Mouse (Mus musculus) urinary bladder, adult 2 months (tissue): ENCODE measurements around the gene Pnpla2. TPM values are rescaled to one million over a fixed set of nuclear protein-coding genes. Genes with fewer than 3 reads are reported as not detected.
A peak's percentile ranks its signal among the peaks of the same experiment; 100 is the strongest.

Source experiments
- DNase-seq: peaks from one replicate; pipeline ENCODE4 v3.0.0; 2022; ENCODE audit warnings: low spot score
- polyA plus RNA-seq: library from polyadenylated mRNA; depleted of rRNA; stranded (reverse); fragments of >200 nt; gene quantifications from 2 replicates; pipeline ENCODE4 v1.2.3, GENCODE M21; 2012

Gene Pnpla2
- polyA plus RNA-seq, 1 experiment = 108 TPM

DNA sequence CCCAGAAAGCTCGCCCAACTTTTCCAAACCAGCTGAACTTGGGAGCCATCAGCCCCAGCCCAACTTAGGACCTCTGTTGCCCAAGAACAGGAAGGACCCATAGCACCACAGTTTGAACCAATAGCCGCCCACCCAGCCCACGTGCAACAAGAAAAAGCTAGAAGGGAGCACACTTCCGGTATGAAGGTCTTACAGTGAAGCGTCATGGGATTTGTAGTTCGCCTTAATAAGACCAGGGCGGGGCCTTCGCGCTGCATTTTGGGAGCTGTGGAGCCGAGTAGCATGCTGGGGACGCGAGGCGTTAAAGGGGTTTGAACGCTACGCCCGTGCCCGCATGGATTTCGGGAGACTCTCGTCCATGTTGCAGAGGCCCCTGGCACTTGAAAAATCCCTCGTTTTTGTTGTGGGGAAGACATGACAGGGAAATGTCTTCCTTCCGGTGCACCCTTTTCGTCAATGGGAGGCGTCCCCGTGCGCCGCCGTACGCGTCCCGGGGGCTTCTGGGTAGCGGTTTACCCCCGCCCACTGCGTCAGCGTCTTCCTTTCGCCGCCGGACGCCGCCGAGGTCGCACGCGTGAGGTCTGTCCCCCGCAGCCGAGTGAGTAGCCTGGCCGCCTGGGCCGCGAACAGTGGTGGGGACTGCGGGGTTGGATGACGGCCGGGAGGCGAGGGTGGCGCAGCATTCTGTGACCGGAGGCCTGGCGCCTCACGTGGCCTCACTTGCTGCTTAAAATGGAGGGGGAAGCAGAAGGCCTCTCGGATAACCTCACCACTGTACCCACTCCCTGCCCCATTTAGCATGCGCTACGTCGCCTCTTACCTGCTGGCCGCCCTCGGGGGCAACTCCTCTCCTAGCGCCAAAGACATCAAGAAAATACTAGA lies 7.6 kb upstream of the Pnpla2 start, which contains the start of gene Rplp2:
Rplp2 (plus strand) TSS at position 261 of the 882 bp plus-strand sequence.
- DNase-seq = peak; percentile 94

DNA sequence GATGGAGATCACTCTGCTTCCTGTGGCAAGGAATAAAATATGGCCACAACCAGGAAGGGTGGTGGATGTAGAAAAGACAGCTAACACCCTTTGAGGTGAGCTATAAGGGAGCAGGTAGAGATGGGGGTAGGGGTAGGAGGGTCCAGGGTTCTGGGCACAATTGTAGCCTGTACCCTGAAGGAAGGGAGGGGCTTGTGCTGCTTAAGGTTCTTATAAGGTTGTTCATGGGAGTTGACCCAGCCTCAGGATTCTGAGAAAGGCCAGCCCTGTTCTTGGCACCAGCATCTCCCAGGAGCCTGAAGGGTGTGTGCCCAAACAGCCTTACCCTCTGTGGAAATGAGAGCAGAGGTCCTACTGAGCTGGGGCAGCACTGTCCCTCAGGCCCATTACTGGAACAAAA lies 3.1 kb upstream of the Pnpla2 start:
- no peak for DNase-seq

DNA sequence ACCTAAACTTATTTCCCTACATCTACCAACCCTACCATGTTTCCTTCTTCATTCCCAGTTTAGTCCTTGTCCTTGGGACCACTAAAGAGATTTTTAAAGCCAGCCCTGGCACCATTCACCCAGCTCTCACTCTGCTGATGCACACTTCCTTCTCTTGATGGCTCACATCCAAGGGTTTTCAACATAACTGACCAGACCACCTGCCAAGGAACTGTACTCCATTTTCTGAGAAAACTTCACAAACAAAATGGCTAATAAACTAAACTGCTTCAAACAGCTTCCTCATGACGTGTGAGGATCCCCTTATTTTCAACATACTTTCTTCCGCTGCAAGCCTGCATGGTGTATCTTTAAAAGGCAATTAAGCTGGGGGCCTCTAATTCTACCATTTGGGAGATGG lies 1.4 kb upstream of the Pnpla2 start:
- DNase-seq = no peak

DNA sequence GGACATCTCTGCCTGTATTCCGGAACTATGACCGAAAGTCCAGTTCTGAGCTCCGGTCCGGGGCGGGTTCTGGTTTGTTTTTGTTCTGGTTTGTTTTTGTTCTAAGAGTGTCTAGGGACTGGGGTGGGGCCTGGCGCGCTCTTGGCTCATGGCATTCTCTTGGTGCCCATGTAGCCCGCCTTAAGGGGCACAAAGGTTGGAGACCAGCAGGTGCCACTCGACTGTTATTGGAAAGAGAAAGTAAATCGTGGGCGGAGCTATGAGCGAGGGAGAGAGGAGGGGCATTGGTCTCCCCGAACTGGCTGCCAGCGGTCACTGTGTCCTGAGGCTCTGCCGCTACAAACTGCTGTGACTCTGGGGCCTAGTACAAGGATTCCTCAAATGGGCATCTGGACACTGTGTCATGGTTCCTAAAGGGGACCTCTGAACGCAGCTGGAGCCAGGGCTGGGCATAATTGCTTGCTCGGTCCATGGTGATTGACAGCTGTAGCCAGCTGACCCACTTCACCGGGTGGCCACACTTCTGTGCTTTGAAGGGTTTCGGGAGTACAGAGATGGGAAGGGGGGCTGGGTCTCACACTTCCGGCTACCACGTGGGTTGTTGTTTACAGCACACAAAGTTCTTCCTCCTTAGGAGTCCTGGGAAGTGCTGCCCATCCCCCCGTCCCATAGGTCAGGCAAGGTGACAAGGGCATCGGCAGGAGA lies 764 bp downstream of the Pnpla2 start:
- peak; percentile 63 for DNase-seq

DNA sequence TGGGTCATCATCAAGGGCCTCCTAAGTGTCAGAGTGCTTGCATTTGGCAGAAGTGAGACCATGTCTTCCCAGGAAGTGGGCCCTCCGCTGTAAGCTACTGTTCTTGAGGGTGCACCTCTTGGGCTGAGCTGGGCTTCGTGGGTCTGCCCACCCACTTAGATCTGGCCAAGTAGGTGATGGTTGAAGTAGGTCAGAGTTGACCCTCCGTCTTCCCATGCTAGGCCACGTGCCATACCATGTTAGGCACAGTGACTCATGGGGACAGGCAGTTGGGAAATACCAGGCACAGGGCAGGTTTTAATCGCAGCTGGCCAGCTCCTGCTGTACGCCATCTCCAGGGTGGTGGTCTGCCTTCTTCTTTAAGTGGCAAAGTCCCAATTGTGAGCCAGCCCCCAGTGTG lies 1.7 kb downstream of the Pnpla2 start:
- peak; percentile 30 for DNase-seq

DNA sequence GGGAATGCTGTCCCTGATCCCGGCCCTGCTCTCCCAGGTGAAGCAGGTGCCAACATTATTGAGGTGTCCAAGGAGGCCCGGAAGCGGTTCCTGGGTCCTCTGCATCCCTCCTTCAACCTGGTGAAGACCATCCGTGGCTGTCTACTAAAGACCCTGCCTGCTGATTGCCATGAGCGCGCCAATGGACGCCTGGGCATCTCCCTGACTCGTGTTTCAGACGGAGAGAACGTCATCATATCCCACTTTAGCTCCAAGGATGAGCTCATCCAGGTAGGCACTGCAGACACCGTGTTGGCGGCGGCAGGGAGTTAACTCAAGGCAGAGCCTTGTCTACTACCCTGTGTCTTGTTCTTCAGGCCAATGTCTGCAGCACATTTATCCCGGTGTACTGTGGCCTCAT lies 2.2 kb downstream of the Pnpla2 start:
- no peak for DNase-seq

DNA sequence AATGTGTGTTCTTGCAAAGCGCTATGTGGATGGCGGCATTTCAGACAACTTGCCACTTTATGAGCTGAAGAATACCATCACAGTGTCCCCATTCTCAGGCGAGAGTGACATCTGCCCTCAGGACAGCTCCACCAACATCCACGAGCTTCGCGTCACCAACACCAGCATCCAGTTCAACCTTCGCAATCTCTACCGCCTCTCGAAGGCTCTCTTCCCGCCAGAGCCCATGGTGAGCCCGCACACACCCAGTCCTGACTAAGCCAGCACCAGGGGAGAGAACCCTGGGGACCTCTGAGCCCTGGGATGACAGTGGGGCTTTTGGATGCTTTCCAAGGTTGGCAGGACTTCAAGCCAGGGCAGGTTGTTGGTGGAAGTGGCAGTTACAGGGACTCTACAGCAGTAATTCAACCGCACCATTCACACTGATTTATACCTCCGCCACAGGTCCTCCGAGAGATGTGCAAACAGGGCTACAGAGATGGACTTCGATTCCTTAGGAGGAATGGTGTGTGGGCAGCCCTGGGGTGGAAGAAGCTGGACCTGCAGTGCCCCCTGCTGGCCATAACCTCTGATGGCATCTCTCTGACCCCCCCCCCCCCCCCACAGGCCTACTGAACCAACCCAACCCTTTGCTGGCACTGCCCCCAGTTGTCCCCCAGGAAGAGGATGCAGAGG lies 3.1 kb downstream of the Pnpla2 start:
- DNase-seq = peak; percentile 23

DNA sequence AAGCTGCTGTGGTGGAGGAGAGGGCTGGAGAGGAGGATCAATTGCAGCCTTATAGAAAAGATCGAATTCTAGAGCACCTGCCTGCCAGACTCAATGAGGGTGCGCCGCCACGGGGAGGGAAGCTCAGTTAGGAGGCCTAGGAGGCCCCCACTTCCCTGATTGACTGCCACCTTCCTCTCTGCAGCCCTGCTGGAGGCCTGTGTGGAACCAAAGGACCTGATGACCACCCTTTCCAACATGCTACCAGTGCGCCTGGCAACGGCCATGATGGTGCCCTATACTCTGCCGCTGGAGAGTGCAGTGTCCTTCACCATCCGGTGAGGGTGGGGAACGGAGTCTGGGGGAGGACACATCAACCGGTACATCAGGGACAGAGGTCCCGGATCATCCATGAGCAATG lies 3.7 kb downstream of the Pnpla2 start:
- DNase-seq = no peak

DNA sequence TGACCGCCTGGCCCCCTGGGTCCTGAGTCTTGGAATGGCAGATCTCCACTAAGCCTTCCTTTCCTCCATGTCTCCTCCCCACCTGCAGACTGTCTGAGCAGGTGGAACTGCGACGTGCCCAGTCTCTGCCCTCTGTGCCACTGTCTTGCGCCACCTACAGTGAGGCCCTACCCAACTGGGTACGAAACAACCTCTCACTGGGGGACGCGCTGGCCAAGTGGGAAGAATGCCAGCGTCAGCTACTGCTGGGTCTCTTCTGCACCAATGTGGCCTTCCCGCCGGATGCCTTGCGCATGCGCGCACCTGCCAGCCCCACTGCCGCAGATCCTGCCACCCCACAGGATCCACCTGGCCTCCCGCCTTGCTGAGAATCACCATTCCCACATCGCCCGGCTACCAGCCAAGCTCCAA lies 4.3 kb downstream of the Pnpla2 start:
- DNase-seq = no peak

DNA sequence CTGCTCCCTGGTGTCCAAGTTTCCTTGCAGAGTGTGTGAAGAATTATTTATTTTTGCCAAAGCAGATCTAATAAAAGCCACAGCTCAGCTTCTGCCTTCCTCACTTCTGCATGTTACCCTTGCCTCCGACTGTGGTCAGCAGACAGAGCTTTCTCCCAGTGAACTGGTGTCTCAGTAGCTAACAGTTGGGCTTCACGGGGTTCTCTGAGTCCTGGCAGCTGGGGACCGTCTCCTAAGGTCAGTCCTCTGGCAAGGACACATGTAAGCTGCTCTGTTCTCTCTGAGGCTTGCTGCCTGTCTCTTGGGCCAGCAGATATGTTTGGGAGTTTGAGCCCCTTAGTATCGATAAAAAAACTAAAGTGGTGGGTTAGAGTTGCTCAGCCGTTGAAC lies 5.0 kb downstream of the Pnpla2 start:
- no peak for DNase-seq

DNA sequence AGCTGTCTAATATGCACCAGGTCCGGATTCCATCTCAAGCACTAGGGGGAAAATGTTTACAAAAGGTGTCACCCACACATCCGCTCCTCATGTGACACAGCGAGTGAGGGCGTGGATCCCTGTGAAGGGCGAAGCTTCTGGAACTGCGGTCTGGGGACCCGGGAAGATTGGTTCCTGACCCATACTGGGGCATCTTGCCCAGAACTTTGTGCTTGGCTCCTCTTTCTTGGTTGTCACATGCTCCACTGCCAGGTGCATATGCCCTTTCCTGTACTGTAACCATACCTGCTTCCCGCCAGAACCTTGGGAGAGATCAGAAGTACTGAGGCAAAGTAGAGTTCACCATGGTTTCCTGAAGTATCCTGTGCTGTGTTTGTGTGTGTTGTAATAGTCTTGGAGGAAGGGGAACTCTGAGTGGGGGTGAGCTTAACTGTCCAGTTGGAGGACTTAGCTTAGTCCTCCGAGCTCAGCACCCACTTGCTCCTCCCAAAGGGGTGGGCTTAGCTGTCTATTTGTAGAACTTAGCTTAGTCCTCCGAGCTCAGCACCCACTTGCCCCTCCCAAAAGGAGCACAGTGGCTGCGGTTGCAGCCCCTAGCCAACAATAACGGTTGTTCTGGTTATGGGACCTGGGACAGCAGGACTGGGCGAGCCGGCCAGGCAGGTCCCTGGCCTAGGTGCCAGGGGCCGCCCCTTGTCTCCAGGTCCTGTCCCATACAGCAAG lies 5.6 kb downstream of the Pnpla2 start, which contains the start of gene Cracr2b:
Cracr2b (plus strand) TSS at position 704 of the 723 bp plus-strand sequence.
- no peak for DNase-seq

DNA sequence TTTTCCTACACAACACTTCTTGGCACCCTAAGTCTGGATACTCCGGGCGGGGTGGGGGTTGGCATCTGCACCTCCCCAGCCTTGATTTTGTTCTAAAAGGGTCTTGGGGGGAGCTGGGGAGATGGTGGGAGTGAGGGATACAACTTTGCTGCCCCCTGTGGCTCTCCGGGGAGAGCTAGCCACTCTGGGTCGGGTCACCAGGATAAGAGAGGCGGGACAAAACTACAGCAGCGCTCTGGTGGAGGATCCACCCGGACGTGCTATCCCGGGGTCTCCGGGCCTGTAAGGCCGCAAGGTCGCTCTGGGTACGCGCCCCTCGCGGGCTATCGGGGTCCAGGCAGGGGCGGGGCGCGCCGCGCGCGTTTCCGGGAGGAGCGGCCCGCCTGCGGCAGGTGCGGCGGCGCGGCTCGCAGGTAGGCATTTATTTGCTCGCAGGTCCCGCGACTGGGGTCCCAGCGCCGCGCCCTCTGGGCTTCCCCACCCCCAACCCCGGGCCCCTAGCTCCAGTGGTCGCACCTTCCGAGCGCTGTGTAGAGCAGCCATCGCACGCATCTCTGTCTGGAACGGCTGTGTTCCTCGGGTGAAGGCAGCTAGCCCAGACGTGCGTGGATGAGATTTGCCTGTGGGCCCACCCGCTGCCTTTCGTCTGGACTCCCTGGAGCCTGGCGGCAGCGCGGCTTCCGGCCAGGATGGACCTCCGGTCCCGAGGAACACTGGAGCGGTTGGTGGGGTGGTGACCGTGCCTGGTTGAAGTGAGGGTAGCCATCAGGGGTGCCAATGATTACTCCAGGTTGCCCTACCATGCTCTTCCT lies 6.7 kb downstream of the Pnpla2 start:
- peak; percentile 24 for DNase-seq

DNA sequence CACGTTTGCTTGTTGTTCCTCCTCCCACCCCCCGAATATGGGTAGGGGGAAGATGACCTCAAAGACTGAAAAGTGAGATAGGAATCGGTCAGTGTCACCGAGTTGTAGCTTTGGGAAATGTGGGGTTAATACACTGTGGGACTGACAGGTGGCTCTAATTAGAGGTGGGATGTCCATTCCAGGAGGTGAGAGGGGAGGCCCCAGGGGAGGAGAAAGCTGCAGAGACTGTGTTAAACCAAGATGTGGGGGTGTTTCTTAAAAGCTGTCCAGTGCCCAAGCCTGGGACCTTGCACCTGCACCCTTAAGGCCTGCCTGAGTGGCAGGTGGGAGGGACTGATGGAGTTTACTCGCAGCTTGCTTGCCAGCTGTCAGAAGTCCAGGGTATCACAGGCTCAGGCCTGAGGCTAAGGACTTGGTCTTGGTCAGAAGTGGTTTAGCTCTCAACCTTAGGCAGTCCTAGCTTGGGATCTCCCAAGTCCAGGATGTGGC lies 7.4 kb downstream of the Pnpla2 start:
- peak; percentile 26 for DNase-seq

DNA sequence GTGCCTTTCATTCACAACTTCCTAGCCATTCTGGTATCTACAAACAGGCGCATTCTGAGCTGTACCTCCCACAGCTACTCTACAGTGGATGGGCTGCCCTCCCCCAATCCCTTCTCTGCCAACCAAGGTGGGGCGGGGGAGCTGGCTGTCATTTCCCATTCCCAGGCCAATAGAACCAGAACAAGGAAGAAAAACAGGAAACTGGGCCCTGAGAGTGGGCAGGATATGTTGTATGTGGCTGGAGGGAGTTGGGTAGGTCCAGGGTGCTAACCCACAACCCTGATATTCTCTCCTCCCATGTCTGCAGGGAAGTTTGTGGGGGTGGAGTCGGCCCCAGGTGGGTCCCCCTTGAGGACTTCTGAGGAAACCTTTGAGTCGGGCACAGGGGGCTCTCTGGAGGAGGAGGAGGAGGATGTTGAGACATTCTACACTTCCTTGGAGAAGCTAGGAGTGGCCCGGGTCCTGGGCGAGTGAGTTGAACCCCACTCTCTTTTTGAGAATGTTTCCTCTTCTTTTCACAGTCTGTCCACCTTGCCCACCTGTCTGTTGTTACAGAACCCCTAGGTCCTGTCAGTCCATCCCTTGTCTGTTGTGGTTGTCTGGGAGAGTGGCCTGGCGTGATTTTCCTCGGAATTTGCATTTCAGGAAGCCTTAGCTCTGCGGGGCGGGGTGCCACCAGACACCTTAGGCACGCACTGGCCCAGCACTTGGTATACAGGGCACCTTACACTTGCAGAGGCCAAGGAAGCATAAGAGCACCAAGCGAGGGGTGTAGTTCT lies 9.0 kb downstream of the Pnpla2 start:
- DNase-seq = no peak

DNA sequence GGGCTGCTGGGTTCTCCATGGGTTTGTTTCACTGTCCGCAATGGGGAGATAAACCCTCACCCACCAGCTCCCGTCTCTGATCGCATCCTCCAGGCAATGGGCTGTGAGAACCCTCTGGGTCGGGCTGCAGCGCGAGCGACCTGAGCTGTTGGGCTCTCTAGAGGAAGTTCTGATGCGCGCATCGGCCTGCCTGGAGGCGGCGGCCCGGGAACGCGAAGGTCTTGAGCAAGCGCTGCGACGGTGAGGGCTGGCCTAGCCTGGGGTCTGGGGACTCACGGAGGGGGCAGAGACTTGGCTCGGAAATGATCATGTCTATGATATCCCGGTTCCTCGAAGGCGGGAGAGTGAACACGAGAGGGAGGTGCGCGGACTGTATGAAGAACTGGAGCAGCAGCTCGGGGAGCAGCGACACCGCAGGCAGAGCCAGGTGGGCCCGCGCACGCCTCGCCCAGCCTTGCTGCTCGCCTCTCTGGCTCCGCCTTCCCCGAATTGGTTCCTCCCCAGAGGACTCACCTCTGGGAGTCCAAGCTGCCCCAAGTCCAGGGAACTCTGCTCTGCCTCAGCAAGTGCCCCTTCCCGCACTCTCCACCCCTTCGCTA lies 9.7 kb downstream of the Pnpla2 start:
- no peak for DNase-seq

DNA sequence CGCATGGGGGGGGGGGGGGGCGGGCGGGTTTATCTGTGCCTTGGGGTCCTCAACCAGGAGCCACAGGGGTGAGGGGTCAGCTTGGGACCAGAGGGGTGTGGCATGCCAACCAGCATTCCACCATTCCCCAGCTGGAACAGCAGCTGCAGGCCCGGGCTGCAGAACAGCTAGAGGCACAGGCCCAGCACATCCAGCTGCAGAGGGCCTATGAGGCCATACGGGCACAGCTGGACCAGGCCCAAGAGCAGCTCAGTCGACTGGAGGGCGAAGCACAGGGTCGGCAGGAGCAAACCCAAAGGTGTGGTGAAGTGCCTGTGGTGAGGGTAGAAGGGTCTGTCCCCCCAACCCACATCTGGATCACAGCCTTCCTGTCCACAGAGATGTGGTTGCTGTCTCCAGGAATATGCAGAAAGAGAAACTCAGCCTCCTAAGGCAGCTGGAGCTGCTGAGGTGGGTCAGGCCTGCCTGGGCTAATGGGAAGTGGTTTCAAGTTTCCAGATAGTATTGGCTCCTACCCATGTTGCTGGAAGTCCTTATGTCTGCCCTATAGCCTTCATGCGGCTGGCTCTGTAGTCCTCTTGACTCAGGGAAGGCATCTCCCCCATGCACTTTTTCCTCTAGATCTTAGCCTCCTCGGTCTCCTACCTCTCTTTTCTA lies 10.5 kb downstream of the Pnpla2 start:
- no peak for DNase-seq

DNA sequence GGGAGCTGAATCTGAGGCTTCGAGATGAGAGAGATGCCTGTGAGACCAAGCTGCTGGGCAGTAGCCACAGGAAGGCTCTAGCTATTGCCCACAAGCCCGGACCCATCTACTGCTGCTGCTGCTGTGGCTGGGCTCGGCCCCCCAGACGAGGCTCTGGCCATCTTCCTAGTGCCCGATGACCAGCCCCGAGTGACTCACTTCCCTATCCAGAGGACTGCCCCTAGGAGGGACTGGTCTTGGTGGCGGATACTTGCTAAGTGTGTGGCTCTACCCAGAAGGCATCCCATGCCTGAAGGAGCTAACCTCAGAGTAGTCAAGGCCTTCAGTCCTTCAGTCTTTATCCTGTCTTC lies 11.0 kb downstream of the Pnpla2 start:
- DNase-seq = no peak

DNA sequence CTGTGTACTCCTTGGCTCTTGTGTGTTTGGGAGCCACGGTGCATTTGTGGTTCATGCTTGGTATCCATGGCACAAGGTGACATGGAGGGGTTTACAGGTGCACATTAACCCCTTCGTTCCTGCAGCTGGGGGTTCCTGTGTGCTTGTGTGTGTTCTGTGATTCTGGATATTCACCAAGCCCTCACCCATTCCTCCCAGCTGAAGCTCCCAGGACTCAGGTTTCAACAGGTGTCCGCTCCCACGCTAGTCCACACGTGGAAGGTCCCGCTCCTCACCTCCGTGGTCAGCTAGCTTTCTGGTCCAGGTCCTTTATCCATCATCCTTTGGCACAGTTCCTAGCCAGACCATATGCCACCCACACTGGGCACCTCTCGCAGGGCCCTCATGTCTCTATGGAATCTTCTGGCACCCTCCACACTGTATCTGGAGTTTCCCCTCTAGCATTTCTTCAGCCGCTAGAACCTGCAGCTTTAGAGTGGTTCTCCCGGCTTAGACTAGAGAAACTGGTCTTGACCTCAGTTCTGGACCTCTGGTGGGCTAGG lies 11.7 kb downstream of the Pnpla2 start:
- no peak for DNase-seq
